Mouse (Mus musculus) heart, adult 2 months (tissue): ENCODE data around the gene Mindy4b-ps. TPM values are rescaled to one million over a fixed set of nuclear protein-coding genes. Genes with fewer than 3 reads are reported as not detected.

ENCODE experiments used
- DNase-seq, 2 experiments: peaks; one replicate each; pipeline ENCODE4 v3.0.0; 2021
- H3K27ac ChIP-seq: fragments of 200-600 bp; 2 replicates; pipeline ENCODE4 v1.8.1; 2022
- H3K27me3 ChIP-seq: fragments of 200-500 bp; 2 replicates; pipeline ENCODE4 v1.6.1; 2012; ENCODE audit warnings: mild to moderate bottlenecking, low read length, inconsistent platforms, mixed read lengths; ENCODE audit not compliant: control insufficient read depth, insufficient read depth
- H3K36me3 ChIP-seq: fragments of 200-500 bp; 2 replicates; pipeline ENCODE4 v1.6.1; 2012; ENCODE audit warnings: low read length, inconsistent platforms; ENCODE audit not compliant: control insufficient read depth, insufficient read depth
- H3K4me1 ChIP-seq: fragments of 200-500 bp; 2 replicates; pipeline ENCODE4 v1.6.1; 2011; ENCODE audit warnings: low read length; ENCODE audit not compliant: control insufficient read depth, insufficient read depth
- H3K4me3 ChIP-seq: fragments of 200-600 bp; 2 replicates; pipeline ENCODE4 v1.8.1; 2022
- H3K79me2 ChIP-seq: fragments of 200-500 bp; replicated peaks from 2 replicates; pipeline ENCODE4 v1.6.1; 2012; ENCODE audit warnings: mild to moderate bottlenecking, inconsistent platforms, low read length, moderate library complexity, mixed read lengths; ENCODE audit not compliant: control insufficient read depth, insufficient read depth
- H3K9ac ChIP-seq: fragments of 200-500 bp; 2 replicates; pipeline ENCODE4 v1.6.1; 2012; ENCODE audit warnings: low read depth, mild to moderate bottlenecking, control low read depth, inconsistent platforms, low read length, mixed read lengths
- CTCF ChIP-seq: fragments of 200-600 bp; IDR thresholded peaks from 2 replicates; pipeline ENCODE4 v1.8.1; 2022; ENCODE audit warnings: antibody characterized with exemption, mild to moderate bottlenecking, moderate library complexity
- EP300 ChIP-seq: fragments of 200-500 bp; IDR thresholded peaks from 2 replicates; pipeline ENCODE4 v1.6.1; 2011; ENCODE audit warnings: low read depth, low read length, control low read depth; ENCODE audit not compliant: insufficient read depth
- POLR2A ChIP-seq: fragments of 200-500 bp; IDR thresholded peaks from 2 replicates; pipeline ENCODE4 v1.6.1; 2011; ENCODE audit warnings: mild to moderate bottlenecking, low read depth, low read length, control low read depth; ENCODE audit not compliant: insufficient read depth
- WGBS: fragments of 180-500 bp; shearing (Covaris S2); methylation state at CpG from one replicate; pipeline ENCODE4 v1.1.7; 2018; 5-methylcytosine and 5-hydroxymethylcytosine counted together
- intact Hi-C: fragments of 180-260 bp; cut with DNase I; formaldehyde crosslinking; loops from one replicate; pipeline ENCODE4 v1.15.1; 2025
- polyA plus RNA-seq: library from polyadenylated mRNA; depleted of rRNA; stranded (reverse); fragments of >200 nt; gene quantifications from 2 replicates; pipeline ENCODE4 v1.2.3, GENCODE M21; 2012
- total RNA-seq, 2 experiments: library from RNA; stranded (reverse); gene quantifications; 2 replicates each; pipeline ENCODE4 v1.2.3; 2021

The Mindy4b-ps gene
- total and polyA plus RNA-seq, 3 experiments = 0.20 to 0.31 (median 0.21) TPM

- H3K4me3 ChIP-seq = no peak overlapping the region
- no peaks in the 10 kb centered on the region for H3K27me3 ChIP-seq
- TF ChIP-seq EP300 = no peak
- TF ChIP-seq POLR2A = no peak
- TF ChIP-seq CTCF = no peak
- 54% methylated on average over 8 of the region's 8 CpGs for WGBS
- H3K79me2 ChIP-seq = no peaks in the 10 kb centered on the region
- H3K4me1 ChIP-seq = no peaks in the 10 kb centered on the region
- DNase-seq = no peak
- H3K9ac ChIP-seq = no peak overlapping the region
- no peak overlapping the region for H3K27ac ChIP-seq
- H3K36me3 ChIP-seq = no peaks in the 10 kb centered on the region
- intact Hi-C loops = loop anchor here (1.0 to 10.0 kb wide), 3 partner anchors 56 to 269 kb away; no protein-coding TSS in a partner anchor
Measured at GRCm38 (mm10) chr3:58783602-58784218, 38.4 kb downstream of the Mindy4b-ps start.

- Histone ChIP-seq H3K4me1 (no peaks in the 10 kb centered on the region), H3K4me3 (no peak overlapping the region), H3K27ac (no peak overlapping the region), H3K79me2 (no peaks in the 10 kb centered on the region), H3K27me3 (no peaks in the 10 kb centered on the region), H3K9ac (no peak overlapping the region), H3K36me3 (no peaks in the 10 kb centered on the region)
- no peak for DNase-seq
- TF ChIP-seq POLR2A (no peak), EP300 (no peak), CTCF (no peak)
- 51% methylated on average over 1 of the region's 1 CpGs for WGBS
- intact Hi-C loops = no loop called here
Measured at GRCm38 (mm10) chr3:58756429-58756828, 65.7 kb downstream of the Mindy4b-ps start.

- no peaks in the 10 kb centered on the region for H3K79me2 ChIP-seq
- intact Hi-C loops = no loop called here
- H3K36me3 ChIP-seq = no peaks in the 10 kb centered on the region
- no peak overlapping the region for H3K27ac ChIP-seq
- DNase-seq = no peak
- H3K9ac ChIP-seq = no peak overlapping the region
- H3K27me3 ChIP-seq = no peaks in the 10 kb centered on the region
- H3K4me3 ChIP-seq = no peak overlapping the region
- no peaks in the 10 kb centered on the region for H3K4me1 ChIP-seq
- 67% methylated on average over 1 of the region's 1 CpGs for WGBS
- TF ChIP-seq POLR2A = no peak
- no peak for TF ChIP-seq EP300
- TF ChIP-seq CTCF = no peak
Measured at GRCm38 (mm10) chr3:58755769-58756168, 66.3 kb downstream of the Mindy4b-ps start.

- intact Hi-C loops = no loop called here
- no peak overlapping the region for H3K4me3 ChIP-seq
- no peak for TF ChIP-seq POLR2A
- TF ChIP-seq CTCF = no peak
- TF ChIP-seq EP300 = no peak
- H3K9ac ChIP-seq = no peak overlapping the region
- H3K27ac ChIP-seq = no peak overlapping the region
- H3K4me1 ChIP-seq = no peaks in the 10 kb centered on the region
- no peak for DNase-seq
- H3K79me2 ChIP-seq = no peaks in the 10 kb centered on the region
- no peaks in the 10 kb centered on the region for H3K36me3 ChIP-seq
- no peaks in the 10 kb centered on the region for H3K27me3 ChIP-seq
- whole genome bisulfite sequencing = 88% methylated on average over 3 of the region's 3 CpGs
Measured at GRCm38 (mm10) chr3:58754361-58754760, 67.8 kb downstream of the Mindy4b-ps start.

GRCm38 (mm10) chr3:58751818-58752620 is 70.1 kb downstream of the Mindy4b-ps start:
- no peaks in the 10 kb centered on the region for H3K79me2 ChIP-seq
- WGBS = 74% methylated on average over 8 of the region's 8 CpGs

GRCm38 (mm10) chr3:58748724-58749123 is 73.4 kb downstream of the Mindy4b-ps start:
- H3K27ac ChIP-seq = no peak overlapping the region
- no peak overlapping the region for H3K4me3 ChIP-seq
- intact Hi-C loops = no loop called here
- DNase-seq = no peak
- no peaks in the 10 kb centered on the region for H3K4me1 ChIP-seq
- TF ChIP-seq EP300 = no peak
- peak; percentile 53 for TF ChIP-seq CTCF
- H3K79me2 ChIP-seq = no peaks in the 10 kb centered on the region
- H3K9ac ChIP-seq = no peak overlapping the region
- H3K36me3 ChIP-seq = no peaks in the 10 kb centered on the region
- no peaks in the 10 kb centered on the region for H3K27me3 ChIP-seq

More at GRCm38 (mm10) chr3:58751818-58752620, 70.1 kb downstream of the Mindy4b-ps start:
- no peak overlapping the region for H3K4me3 ChIP-seq
- DNase-seq = no peak
- no peak overlapping the region for H3K9ac ChIP-seq
- intact Hi-C loops = no loop called here
- no peak overlapping the region for H3K27ac ChIP-seq
- H3K27me3 ChIP-seq = no peaks in the 10 kb centered on the region
- no peaks in the 10 kb centered on the region for H3K36me3 ChIP-seq
- no peak for TF ChIP-seq EP300
- no peaks in the 10 kb centered on the region for H3K4me1 ChIP-seq
